Mouse (Mus musculus) heart, embryonic 12.5 days (tissue): ENCODE measurements around the gene Stip1. TPM values are rescaled to one million over a fixed set of nuclear protein-coding genes. Genes with fewer than 3 reads are reported as not detected.

Experiments used
- ATAC-seq: fragments of 200-750 bp; cut with Nextera tagmentation; 2 replicates; pipeline ENCODE4 v1.8.0; 2017; ENCODE audit warnings: moderate TSS enrichment, moderate library complexity; ENCODE audit not compliant: insufficient number of reproducible peaks, low FRiP score
- H3K27ac ChIP-seq: fragments of 300-500 bp; sonication (generic); 2 replicates; pipeline ENCODE4 v1.5.1; 2016; ENCODE audit warnings: mild to moderate bottlenecking, moderate library complexity; ENCODE audit not compliant: poor library complexity, severe bottlenecking
- H3K27me3 ChIP-seq: fragments of 300-500 bp; sonication (generic); replicated peaks from 2 replicates; pipeline ENCODE4 v1.6.1; 2016; ENCODE audit warnings: mild to moderate bottlenecking, moderate library complexity
- H3K36me3 ChIP-seq: fragments of 300-500 bp; sonication (generic); 2 replicates; pipeline ENCODE4 v1.6.1; 2016; ENCODE audit warnings: mild to moderate bottlenecking, moderate library complexity
- H3K4me1 ChIP-seq: fragments of 300-500 bp; sonication (generic); replicated peaks from 2 replicates; pipeline ENCODE4 v1.6.1; 2016; ENCODE audit warnings: mild to moderate bottlenecking
- H3K4me2 ChIP-seq: fragments of 300-500 bp; sonication (generic); 2 replicates; pipeline ENCODE4 v1.6.1; 2016; ENCODE audit warnings: mild to moderate bottlenecking, moderate library complexity
- H3K4me3 ChIP-seq: fragments of 300-500 bp; sonication (generic); 2 replicates; pipeline ENCODE4 v1.5.1; 2016; ENCODE audit warnings: mild to moderate bottlenecking
- H3K9ac ChIP-seq: fragments of 300-500 bp; sonication (generic); 2 replicates; pipeline ENCODE4 v1.6.1; 2016; ENCODE audit warnings: mild to moderate bottlenecking, moderate library complexity
- H3K9me3 ChIP-seq: fragments of 300-500 bp; sonication (generic); replicated peaks from 2 replicates; pipeline ENCODE4 v1.6.1; 2016; ENCODE audit warnings: mild to moderate bottlenecking, moderate library complexity
- WGBS: fragments of 180-500 bp; shearing (Covaris S2); methylation state at CpG from one replicate; pipeline ENCODE4 v1.1.7; 2016; 5-methylcytosine and 5-hydroxymethylcytosine counted together
- polyA plus RNA-seq: library from polyadenylated mRNA; unstranded; fragments of >200 nt; fragmentation: Nextera tagmentation; extraction: Ambion mirVana; gene quantifications from 2 replicates; pipeline ENCODE4 v1.2.1, GENCODE M21; 2016

The Stip1 gene
- polyA plus RNA-seq, 1 experiment from 2014 or later: 236 TPM

GRCm38 (mm10) chr19:7012426-7012825 is 27.3 kb downstream of the Stip1 start:
- 80% methylated on average over 4 of the region's 4 CpGs for WGBS

GRCm38 (mm10) chr19:7006892-7007593 is 32.7 kb downstream of the Stip1 start:
- Histone ChIP-seq H3K9me3 (no peaks in the 10 kb centered on the region), H3K4me2 (no peak overlapping the region), H3K27ac (no peak overlapping the region), H3K4me3 (no peak overlapping the region), H3K27me3 (no peaks in the 10 kb centered on the region), H3K36me3 (0 out of 2 replicates have a peak, but pooled peaks cover 3% of the 10 kb centered on the region), H3K9ac (no peak overlapping the region), H3K4me1 (no peaks in the 10 kb centered on the region; the same call in 1 of the 2 replicates)
- no peak for ATAC-seq
- 77% methylated on average over 9 of the region's 9 CpGs for WGBS

More at GRCm38 (mm10) chr19:7012426-7012825, 27.3 kb downstream of the Stip1 start:
- Histone ChIP-seq H3K27me3 (no peaks in the 10 kb centered on the region), H3K27ac (no peak overlapping the region), H3K9me3 (no peaks in the 10 kb centered on the region), H3K4me1 (peaks cover under 1% of the 10 kb centered on the region; the same call in 1 of the 2 replicates), H3K9ac (no peak overlapping the region), H3K4me3 (no peak overlapping the region), H3K36me3 (0 out of 2 replicates have a peak, but pooled peaks cover 3% of the 10 kb centered on the region), H3K4me2 (no peak overlapping the region)
- ATAC-seq: no peak; the same call in 1 of the 2 replicates

GRCm38 (mm10) chr19:6999360-7000063 is 40.3 kb downstream of the Stip1 start:
- WGBS: 91% methylated on average over 19 of the region's 19 CpGs
- Histone ChIP-seq H3K9ac (no peak overlapping the region), H3K9me3 (0 out of 2 replicates have a peak, but pooled peaks cover 15% of the 10 kb centered on the region), H3K36me3 (peaks cover 26% of the 10 kb centered on the region), H3K27ac (no peak overlapping the region), H3K4me2 (no peak overlapping the region), H3K4me3 (no peak overlapping the region), H3K27me3 (no peaks in the 10 kb centered on the region), H3K4me1 (peaks cover 22% of the 10 kb centered on the region)
- no peak for ATAC-seq

- Histone ChIP-seq H3K27ac (no peak overlapping the region), H3K4me1 (peaks cover 34% of the 10 kb centered on the region), H3K4me3 (no peak overlapping the region), H3K27me3 (no peaks in the 10 kb centered on the region), H3K4me2 (no peak overlapping the region), H3K9ac (no peak overlapping the region), H3K9me3 (0 out of 2 replicates have a peak, but pooled peaks cover 15% of the 10 kb centered on the region), H3K36me3 (peaks cover 26% of the 10 kb centered on the region)
- 82% methylated on average over 9 of the region's 9 CpGs for WGBS
- ATAC-seq: no peak
Measured at GRCm38 (mm10) chr19:6997721-6998290, 42.0 kb downstream of the Stip1 start.

DNA sequence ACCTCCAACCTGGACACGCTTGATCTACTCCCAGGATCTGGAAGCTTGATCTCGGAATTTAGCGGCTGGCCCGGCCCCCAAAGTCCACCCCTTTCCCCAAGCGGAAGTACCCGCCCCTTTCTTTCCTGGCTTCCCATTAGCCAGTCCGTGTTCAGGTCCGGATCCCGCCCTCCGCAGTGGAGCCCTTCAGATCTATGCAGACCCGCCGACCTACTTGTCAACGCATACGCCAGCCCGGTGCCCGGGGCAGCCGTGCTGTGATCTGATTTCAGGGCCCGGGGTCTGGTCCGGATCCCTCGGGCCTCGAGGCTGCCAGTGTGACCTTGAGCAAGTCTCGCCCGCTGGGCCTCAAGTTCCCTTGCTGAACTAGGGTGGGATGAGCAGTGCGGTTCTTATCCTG is 43.8 kb downstream of the Stip1 start, which contains the start of the genes Nudt22 and Trpt1:
TSS of gene Nudt22 (minus strand) at position 112 of the 400 bp plus-strand sequence.
TSS of gene Trpt1 (plus strand) at position 126 of the 400 bp plus-strand sequence.
- peaks cover 41% of the 10 kb centered on the region for H3K4me1 ChIP-seq
- no peaks in the 10 kb centered on the region for H3K27me3 ChIP-seq
- peaks cover 26% of the 10 kb centered on the region for H3K36me3 ChIP-seq
- H3K9ac ChIP-seq: peak within 1 kb of the TSS; percentile 81
- peak; percentile 73 for ATAC-seq
- H3K9me3 ChIP-seq: 0 out of 2 replicates have a peak, but pooled peaks cover 15% of the 10 kb centered on the region
- H3K4me2 ChIP-seq: peak within 1 kb of the TSS; percentile 82
- WGBS: under 1% methylated on average over 24 of the region's 24 CpGs
- peak within 1 kb of the TSS; percentile 61 for H3K4me3 ChIP-seq
- H3K27ac ChIP-seq: peak within 1 kb of the TSS; percentile 67

- no peaks in the 10 kb centered on the region for H3K27me3 ChIP-seq
- H3K9ac ChIP-seq: peak overlapping the region; percentile 73
- peak overlapping the region; percentile 61 for H3K4me3 ChIP-seq
- no peak overlapping the region for H3K27ac ChIP-seq
- ATAC-seq: no peak
- H3K9me3 ChIP-seq: 0 out of 2 replicates have a peak, but pooled peaks cover 14% of the 10 kb centered on the region
- H3K4me2 ChIP-seq: peak overlapping the region; percentile 82
- WGBS: 38% methylated on average over 21 of the region's 21 CpGs
- H3K4me1 ChIP-seq: peaks cover 41% of the 10 kb centered on the region
- peaks cover 25% of the 10 kb centered on the region for H3K36me3 ChIP-seq
Measured at GRCm38 (mm10) chr19:6995255-6995991, 44.3 kb downstream of the Stip1 start.

DNA sequence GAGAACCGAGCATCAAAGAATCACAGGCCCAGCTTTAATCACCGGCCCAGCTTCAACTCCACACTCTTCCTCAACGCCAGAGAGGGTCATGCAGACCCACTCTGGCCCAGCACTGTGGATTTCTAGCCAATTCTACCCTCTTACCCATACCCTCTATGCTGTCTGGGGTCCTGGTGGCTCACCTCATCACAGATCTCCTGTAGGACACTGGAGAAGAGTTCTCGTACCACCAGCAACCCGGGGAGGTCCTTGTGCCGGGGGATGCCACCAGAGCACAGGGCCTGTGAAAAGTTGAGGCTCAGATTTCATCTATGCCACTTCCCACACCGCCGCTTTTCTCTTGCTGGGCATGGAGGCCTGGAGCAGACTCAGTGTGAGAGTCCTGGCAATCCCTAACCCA is 45.3 kb downstream of the Stip1 start:
- H3K9me3 ChIP-seq: 0 out of 2 replicates have a peak, but pooled peaks cover 7% of the 10 kb centered on the region
- H3K9ac ChIP-seq: peak overlapping the region; percentile 73; the same call in 1 of the 2 replicates
- WGBS: 84% methylated on average over 8 of the region's 8 CpGs
- ATAC-seq: no peak
- peaks cover 41% of the 10 kb centered on the region for H3K4me1 ChIP-seq
- peak overlapping the region; percentile 82 for H3K4me2 ChIP-seq
- no peak overlapping the region for H3K27ac ChIP-seq
- peaks cover 16% of the 10 kb centered on the region for H3K36me3 ChIP-seq
- H3K27me3 ChIP-seq: no peaks in the 10 kb centered on the region
- no peak overlapping the region for H3K4me3 ChIP-seq

DNA sequence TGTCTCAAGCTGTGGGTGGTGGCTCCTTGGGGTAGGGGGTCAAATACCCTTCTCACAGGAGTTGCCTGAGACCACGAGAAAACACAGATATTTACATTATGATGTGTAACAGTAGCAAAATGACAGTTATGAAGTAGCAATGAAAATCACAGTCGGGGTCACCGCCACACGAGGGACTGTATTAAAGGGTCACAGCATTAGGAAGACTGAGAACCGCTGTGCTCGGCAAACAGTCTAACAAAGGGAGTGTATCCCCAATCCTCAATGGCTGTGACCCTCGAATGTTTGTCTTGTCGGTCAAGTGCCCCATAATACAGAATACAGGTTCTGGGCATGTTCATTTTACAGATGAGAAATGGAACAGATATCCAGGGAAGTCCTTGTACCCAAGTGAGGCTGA is 45.8 kb downstream of the Stip1 start:
- no peak overlapping the region for H3K4me2 ChIP-seq
- no peaks in the 10 kb centered on the region for H3K27me3 ChIP-seq
- ATAC-seq: no peak
- H3K4me3 ChIP-seq: no peak overlapping the region
- H3K9ac ChIP-seq: no peak overlapping the region
- WGBS: 84% methylated on average over 8 of the region's 8 CpGs
- 0 out of 2 replicates have a peak, but pooled peaks cover 2% of the 10 kb centered on the region for H3K9me3 ChIP-seq
- no peak overlapping the region for H3K27ac ChIP-seq
- H3K4me1 ChIP-seq: peaks cover 41% of the 10 kb centered on the region
- peaks cover 11% of the 10 kb centered on the region for H3K36me3 ChIP-seq

GRCm38 (mm10) chr19:6993011-6993770 is 46.6 kb downstream of the Stip1 start:
- Histone ChIP-seq H3K36me3 (peaks cover 3% of the 10 kb centered on the region), H3K27me3 (no peaks in the 10 kb centered on the region), H3K4me3 (peak overlapping the region; percentile 61), H3K27ac (peak overlapping the region; percentile 82), H3K4me1 (peaks cover 44% of the 10 kb centered on the region), H3K4me2 (peak overlapping the region; percentile 93), H3K9ac (peak overlapping the region; percentile 76), H3K9me3 (no peaks in the 10 kb centered on the region)
- WGBS: 65% methylated on average over 14 of the region's 14 CpGs
- ATAC-seq: no peak
